Mouse (Mus musculus) heart, embryonic 11.5 days (tissue): ENCODE results near the gene Zfp955b. TPM values are rescaled to one million over a fixed set of nuclear protein-coding genes. Genes with fewer than 3 reads are reported as not detected.

Experiments
- polyA plus RNA-seq: library from polyadenylated mRNA; unstranded; fragments of >200 nt; fragmentation: Nextera tagmentation; extraction: Ambion mirVana; gene quantifications from 2 replicates; pipeline ENCODE4 v1.2.1, GENCODE M21; 2014

Zfp955b gene
- polyA plus RNA-seq, 1 experiment from 2014 or later: 6.1 TPM

Other genes with a start within 250 kb of the Zfp955b start
- not detected in 2 replicates for gene 4921501E09Rik, start 221.5 kb upstream of the Zfp955b start, polyA plus RNA-seq
- gene Zfp563, start 200.2 kb upstream of the Zfp955b start, polyA plus RNA-seq: 5.8 and 6.6 TPM in 2 replicates
- not detected in 2 replicates for gene Morc2b, start 149.9 kb upstream of the Zfp955b start, polyA plus RNA-seq
- not detected in 2 replicates for gene Olfr55, start 121.1 kb upstream of the Zfp955b start, polyA plus RNA-seq
- gene Olfr239, start 98.2 kb upstream of the Zfp955b start, polyA plus RNA-seq: not detected in 2 replicates
- gene Olfr1564, start 67.9 kb upstream of the Zfp955b start, polyA plus RNA-seq: not detected in 2 replicates
- gene Zfp955a, start 34.4 kb upstream of the Zfp955b start, polyA plus RNA-seq: 12.0 and 14.3 TPM in 2 replicates
- 0.03 TPM in 1 of 2 replicates, not detected in the other for gene Olfr63, start 24.9 kb upstream of the Zfp955b start, polyA plus RNA-seq
- 7.8 and 10.8 TPM in 2 replicates for gene Zfp81, start 69.3 kb downstream of the Zfp955b start, polyA plus RNA-seq
- gene Zfp101, start 105.1 kb downstream of the Zfp955b start, polyA plus RNA-seq: 10.1 and 10.4 TPM in 2 replicates
- gene Actl9, start 143.4 kb downstream of the Zfp955b start, polyA plus RNA-seq: not detected in 2 replicates
- 36.4 and 41.9 TPM in 2 replicates for gene Adamts10, start 234.7 kb downstream of the Zfp955b start, polyA plus RNA-seq